Mouse (Mus musculus): Measurements from ENCODE around the gene Pid1.

DNA sequence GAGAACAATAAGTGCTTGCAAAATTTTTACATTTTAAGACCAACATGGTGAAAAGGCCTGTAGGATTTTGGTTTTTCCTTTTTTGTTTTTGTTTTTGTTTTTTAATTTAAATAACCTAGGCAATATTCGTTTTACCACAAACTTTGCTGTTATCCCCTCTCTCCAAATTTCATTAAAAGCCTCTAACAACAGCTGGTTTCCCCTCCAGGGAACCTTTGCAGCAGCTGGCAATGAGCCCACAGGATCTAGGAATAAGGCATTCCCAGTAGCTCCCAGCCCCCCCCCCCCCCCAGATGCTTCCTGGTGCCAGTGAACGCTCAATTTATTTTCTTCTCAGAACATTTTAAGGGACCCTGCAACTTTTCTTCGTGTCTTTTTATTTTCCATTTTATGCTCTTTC, 38.7 kb downstream of the Pid1 start:
- no peak for TF ChIP-seq CTCF (IDR thresholded peaks at IDR 0.05; ENCODE audit: low read depth, low read length)
- no peak for TF ChIP-seq POLR2A (IDR thresholded peaks at IDR 0.05; ENCODE audit: extremely low read depth, insufficient read depth, low read length)
